In the genomic region with DNA sequence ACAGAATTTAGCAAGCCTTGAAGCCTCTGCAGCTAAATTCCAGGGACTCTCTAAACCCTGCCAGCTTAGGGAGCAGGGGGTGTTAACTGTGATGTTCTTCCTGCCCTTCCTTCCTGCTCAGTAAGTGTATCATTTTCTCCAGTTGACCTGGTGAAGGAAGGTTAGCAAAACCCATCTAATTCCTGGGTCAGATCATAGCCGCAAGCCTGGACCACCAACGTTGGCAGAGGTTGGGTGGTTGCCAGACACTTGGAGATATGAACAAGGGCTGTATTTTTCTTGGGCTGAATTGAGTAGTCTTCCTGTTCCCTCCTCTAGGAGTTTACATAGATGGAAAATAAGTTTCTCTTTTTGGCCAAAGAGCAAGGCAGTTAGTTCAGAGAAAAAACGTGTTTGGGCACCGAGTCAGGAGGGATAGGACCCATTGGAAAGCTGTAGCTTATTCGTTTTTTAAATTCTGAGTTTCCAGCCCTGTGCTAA, we compare ENCODE assay signal across 7 mouse cellular contexts.
A peak's percentile ranks its signal among the peaks of the same experiment; 100 is the strongest.
DNase-seq lines count a peak whose midpoint lies in the region; ATAC-seq lines count a peak whose summit lies in the region.

No protein-coding gene starts in this region.

- no peak overlapping the region for H3K27ac ChIP-seq in embryonic facial prominence, embryonic 11.5 days (replicated peaks; ENCODE audit: low read depth, low read length)

- ATAC-seq in embryonic facial prominence, embryonic 11.5 days (replicated peaks; ENCODE audit: insufficient number of reproducible peaks, low FRiP score, low TSS enrichment, low read depth): no peak
- ATAC-seq in megakaryocyte, adult 5-6 weeks (ENCODE audit: poor library complexity, severe bottlenecking): no peak

- 14% methylated on average over 5 of the region's 5 CpGs for WGBS in embryonic facial prominence, embryonic 11.5 days

- H3K27me3 ChIP-seq in embryonic facial prominence, embryonic 11.5 days (ENCODE audit: control insufficient read depth, insufficient read depth, low read length): no peaks in the 10 kb centered on the region

- H3K4me1 ChIP-seq in embryonic facial prominence, embryonic 11.5 days (ENCODE audit: control insufficient read depth, insufficient read depth, low read length): no peaks in the 10 kb centered on the region; the same call in 1 of the 2 replicates

- peak; percentile 71 for DNase-seq in left cerebral cortex, postnatal 4 days
- no peak for DNase-seq in left cerebral cortex, adult 9 months (ENCODE audit: low spot score in 2 of 2)
- DNase-seq in embryonic facial prominence, embryonic 11.5 days (ENCODE audit: low spot score): peak; percentile 52
- DNase-seq in heart, postnatal 10 days: peak; percentile 29 to 37
- DNase-seq in lung, postnatal 14 days: peak; percentile 14
- no peak for DNase-seq in T-cell, adult 2 months (ENCODE audit: low spot score)

- H3K36me3 ChIP-seq in embryonic facial prominence, embryonic 11.5 days (replicated peaks; ENCODE audit: control insufficient read depth, insufficient read depth, low read depth, low read length): no peaks in the 10 kb centered on the region

- no peaks in the 10 kb centered on the region for H3K9me3 ChIP-seq in embryonic facial prominence, embryonic 11.5 days (replicated peaks; ENCODE audit: control insufficient read depth, low read length)

- H3K9ac ChIP-seq in embryonic facial prominence, embryonic 11.5 days (replicated peaks; ENCODE audit: low read length): no peak overlapping the region

- intact Hi-C loops in left cerebral cortex, postnatal 4 days (cut with DNase I): no loop called here
- intact Hi-C loops in heart, postnatal 10 days (cut with DNase I): no loop called here

- H3K4me3 ChIP-seq in embryonic facial prominence, embryonic 11.5 days (ENCODE audit: low read depth, low read length): no peak overlapping the region

- H3K4me2 ChIP-seq in embryonic facial prominence, embryonic 11.5 days (ENCODE audit: low read depth, low read length): no peak overlapping the region

Comparison
In these comparisons a context has a peak if more than half of its experiments do, and no peak if none do; other contexts are left out.
1. DNase-seq: peak in left cerebral cortex, postnatal 4 days (single experiment), embryonic facial prominence, embryonic 11.5 days (single experiment), heart, postnatal 10 days (2 of 2) and lung, postnatal 14 days (single experiment); none in left cerebral cortex, adult 9 months (0 of 2) and T-cell, adult 2 months (single experiment).